Mouse (Mus musculus) neural tube, embryonic 12.5 days (tissue): ENCODE measurements at regions not wholly inside any gene's neighbourhood (a gene's known extent, or its start where the extent isn't known, plus 50 kb on each side); places are given as distances from the start of the nearest gene placed in this dataset.
A peak's percentile ranks its signal among the peaks of the same experiment; 100 is the strongest.

ENCODE experiments used
- ATAC-seq: fragments of 200-750 bp; cut with Nextera tagmentation; 2 replicates; pipeline ENCODE4 v1.8.0; 2017; ENCODE audit warnings: low read depth, mild to moderate bottlenecking, moderate TSS enrichment, moderate library complexity; ENCODE audit not compliant: low FRiP score
- H3K27ac ChIP-seq: fragments of 300-500 bp; sonication (generic); 2 replicates; pipeline ENCODE4 v1.5.1; 2016
- H3K27me3 ChIP-seq: fragments of 300-500 bp; sonication (generic); replicated peaks from 2 replicates; pipeline ENCODE4 v1.6.1; 2016; ENCODE audit warnings: mild to moderate bottlenecking
- H3K36me3 ChIP-seq: fragments of 300-500 bp; sonication (generic); 2 replicates; pipeline ENCODE4 v1.6.1; 2016; ENCODE audit warnings: mild to moderate bottlenecking
- H3K4me1 ChIP-seq: fragments of 300-500 bp; sonication (generic); 2 replicates; pipeline ENCODE4 v1.6.1; 2016
- H3K4me2 ChIP-seq: fragments of 300-500 bp; sonication (generic); replicated peaks from 2 replicates; pipeline ENCODE4 v1.6.1; 2016; ENCODE audit warnings: mild to moderate bottlenecking
- H3K4me3 ChIP-seq: fragments of 300-500 bp; sonication (generic); 2 replicates; pipeline ENCODE4 v1.5.1; 2016
- H3K9ac ChIP-seq: fragments of 300-500 bp; sonication (generic); 2 replicates; pipeline ENCODE4 v1.6.1; 2016; ENCODE audit warnings: mild to moderate bottlenecking
- H3K9me3 ChIP-seq: fragments of 300-500 bp; sonication (generic); 2 replicates; pipeline ENCODE4 v1.6.1; 2016; ENCODE audit warnings: mild to moderate bottlenecking
- WGBS: fragments of 180-500 bp; shearing (Covaris S2); methylation state at CpG from one replicate; pipeline ENCODE4 v1.1.7; 2016; 5-methylcytosine and 5-hydroxymethylcytosine counted together

- no peak for ATAC-seq
- WGBS, result 58% methylated on average over 4 of the region's 4 CpGs
- H3K4me2 ChIP-seq, result no peak overlapping the region
Observed at GRCm38 (mm10) chr15:6934564-6934980, 59.8 kb upstream of the Osmr start.

GRCm38 (mm10) chr15:6941491-6941890, 66.7 kb upstream of the Osmr start:
- Histone ChIP-seq H3K4me1 (no peaks in the 10 kb centered on the region), H3K4me3 (no peak overlapping the region), H3K9me3 (0 out of 2 replicates have a peak, but pooled peaks cover 5% of the 10 kb centered on the region), H3K27ac (no peak overlapping the region), H3K4me2 (no peak overlapping the region), H3K9ac (no peak overlapping the region), H3K27me3 (no peaks in the 10 kb centered on the region), H3K36me3 (no peaks in the 10 kb centered on the region)
- WGBS, result 75% methylated on average over 4 of the region's 4 CpGs
- no peak for ATAC-seq

More at GRCm38 (mm10) chr15:6934564-6934980, 59.8 kb upstream of the Osmr start:
- Histone ChIP-seq H3K27ac (no peak overlapping the region), H3K4me1 (no peaks in the 10 kb centered on the region), H3K4me3 (no peak overlapping the region), H3K36me3 (no peaks in the 10 kb centered on the region), H3K9ac (no peak overlapping the region), H3K27me3 (no peaks in the 10 kb centered on the region), H3K9me3 (no peaks in the 10 kb centered on the region)

- no peak overlapping the region for H3K4me2 ChIP-seq
- WGBS, result 65% methylated on average over 5 of the region's 5 CpGs
- ATAC-seq, result no peak
- no peak overlapping the region for H3K9ac ChIP-seq
- 0 out of 2 replicates have a peak, but pooled peaks cover 5% of the 10 kb centered on the region for H3K9me3 ChIP-seq
- no peaks in the 10 kb centered on the region for H3K4me1 ChIP-seq
- no peaks in the 10 kb centered on the region for H3K27me3 ChIP-seq
- H3K36me3 ChIP-seq, result no peaks in the 10 kb centered on the region
- no peak overlapping the region for H3K27ac ChIP-seq
- no peak overlapping the region for H3K4me3 ChIP-seq
Observed at GRCm38 (mm10) chr15:6949236-6949635, 74.5 kb upstream of the Osmr start.

DNA sequence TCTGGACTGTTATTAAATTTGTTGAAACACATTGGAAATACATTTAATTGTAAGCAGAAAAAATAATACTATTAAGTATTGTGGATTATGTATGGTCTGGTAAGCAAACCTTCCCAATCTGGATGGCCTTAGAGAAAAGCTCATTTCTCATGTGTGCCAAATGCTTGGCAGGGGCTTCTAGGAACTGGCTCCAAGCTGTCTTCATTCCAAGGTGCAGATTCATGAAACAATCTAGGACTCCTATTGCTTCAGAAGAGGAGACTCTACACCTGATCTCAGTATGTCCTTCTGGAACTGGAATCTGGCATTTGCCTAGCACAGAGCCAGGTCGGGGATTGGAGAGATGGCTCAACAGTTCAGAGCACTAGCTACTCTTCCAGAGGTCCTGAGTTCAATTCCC, 74.9 kb upstream of the Osmr start:
- ATAC-seq, result no peak
- H3K9ac ChIP-seq, result no peak overlapping the region
- 0 out of 2 replicates have a peak, but pooled peaks cover 4% of the 10 kb centered on the region for H3K9me3 ChIP-seq
- no peaks in the 10 kb centered on the region for H3K36me3 ChIP-seq
- H3K27me3 ChIP-seq, result no peaks in the 10 kb centered on the region
- H3K4me2 ChIP-seq, result no peak overlapping the region
- 86% methylated on average over 1 of the region's 1 CpGs for WGBS
- no peak overlapping the region for H3K4me3 ChIP-seq
- no peaks in the 10 kb centered on the region for H3K4me1 ChIP-seq
- no peak overlapping the region for H3K27ac ChIP-seq

DNA sequence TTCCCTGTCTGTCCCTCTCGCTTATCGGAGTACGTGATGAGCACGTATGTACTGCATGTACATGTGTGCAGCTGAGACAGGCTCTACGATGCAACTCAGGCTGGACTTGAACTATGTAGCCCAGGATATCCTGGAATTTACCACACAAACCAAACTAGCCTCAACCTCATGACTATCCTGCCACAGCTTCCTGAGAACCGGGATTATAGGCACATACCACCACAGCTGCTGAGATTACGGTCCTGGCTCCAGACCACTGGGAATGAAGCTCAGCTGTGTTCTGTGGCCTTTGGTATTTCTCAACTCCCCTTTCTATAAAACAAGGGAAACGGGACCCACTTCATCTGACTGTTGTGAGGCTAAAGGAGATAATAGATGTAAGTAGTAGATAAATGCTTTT, 75.7 kb upstream of the Osmr start:
- Histone ChIP-seq H3K4me1 (no peaks in the 10 kb centered on the region), H3K4me3 (no peak overlapping the region), H3K9me3 (no peaks in the 10 kb centered on the region), H3K4me2 (no peak overlapping the region), H3K36me3 (no peaks in the 10 kb centered on the region), H3K9ac (no peak overlapping the region), H3K27ac (no peak overlapping the region), H3K27me3 (no peaks in the 10 kb centered on the region)
- 92% methylated on average over 8 of the region's 8 CpGs for WGBS
- ATAC-seq, result no peak

DNA sequence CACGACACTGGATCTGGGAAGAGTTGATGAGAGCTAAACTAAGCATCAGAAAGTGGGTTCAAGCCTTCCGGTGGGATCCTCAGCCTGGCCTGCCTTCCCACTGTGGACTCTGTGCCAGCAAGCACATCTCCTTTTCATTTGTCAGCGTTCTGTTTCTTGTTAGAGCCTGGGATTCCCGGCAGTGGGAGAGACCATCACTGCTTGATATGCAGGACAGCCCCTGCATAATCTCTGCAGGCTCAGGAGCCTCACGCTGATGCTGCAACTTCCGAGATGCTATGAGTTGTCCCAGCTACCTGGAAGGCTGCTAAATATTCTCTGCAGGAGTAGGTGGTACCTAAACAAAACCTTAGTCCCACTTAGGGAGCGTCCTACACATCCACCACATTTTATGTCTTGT, 78.8 kb upstream of the Osmr start:
- H3K9ac ChIP-seq, result no peak overlapping the region
- H3K27ac ChIP-seq, result no peak overlapping the region
- no peaks in the 10 kb centered on the region for H3K36me3 ChIP-seq
- no peaks in the 10 kb centered on the region for H3K27me3 ChIP-seq
- no peak overlapping the region for H3K4me2 ChIP-seq
- H3K9me3 ChIP-seq, result no peaks in the 10 kb centered on the region
- WGBS, result 34% methylated on average over 7 of the region's 7 CpGs
- no peaks in the 10 kb centered on the region for H3K4me1 ChIP-seq
- H3K4me3 ChIP-seq, result no peak overlapping the region
- ATAC-seq, result no peak

DNA sequence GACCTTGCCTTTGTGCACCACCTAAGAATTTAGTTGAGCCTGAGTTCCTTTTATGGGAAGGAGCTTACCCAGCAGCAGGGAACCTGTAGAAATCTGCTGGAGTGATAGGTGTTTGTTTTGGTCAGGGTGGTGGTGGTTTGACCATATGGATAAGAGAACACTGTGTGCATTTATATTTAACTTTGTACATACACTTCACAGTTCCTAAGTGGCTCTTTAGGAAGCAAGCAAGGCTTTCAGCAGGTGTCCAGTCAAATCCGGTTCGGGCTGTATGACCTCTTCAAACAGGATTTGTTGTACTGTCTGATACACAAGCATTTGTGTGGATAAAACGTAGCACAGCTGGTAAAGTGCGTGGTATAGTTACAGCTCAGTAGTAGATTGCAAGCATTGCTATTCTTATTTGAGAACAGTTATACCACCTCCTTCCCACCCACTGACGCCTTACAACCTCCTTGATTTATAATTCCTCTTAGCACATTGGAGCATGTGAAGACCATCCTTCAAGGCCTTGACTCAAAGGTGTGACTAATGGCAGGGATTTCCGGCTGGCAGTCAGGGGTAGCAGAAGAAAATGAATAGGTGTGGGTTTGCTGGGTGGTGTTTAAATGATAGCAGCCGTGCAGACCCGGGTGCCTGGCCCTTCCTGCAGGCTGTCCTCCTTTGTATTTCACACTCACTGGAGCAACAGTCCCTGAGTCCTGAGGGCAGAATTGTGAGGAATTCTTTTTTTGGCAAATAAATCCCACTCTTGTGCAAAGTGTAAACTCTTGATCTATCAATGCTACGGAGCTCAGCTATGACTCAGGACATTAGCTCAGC, 79.4 kb upstream of the Osmr start:
- no peak overlapping the region for H3K27ac ChIP-seq
- no peaks in the 10 kb centered on the region for H3K9me3 ChIP-seq
- H3K27me3 ChIP-seq, result no peaks in the 10 kb centered on the region
- H3K36me3 ChIP-seq, result no peaks in the 10 kb centered on the region
- H3K4me2 ChIP-seq, result no peak overlapping the region
- no peaks in the 10 kb centered on the region for H3K4me1 ChIP-seq
- 55% methylated on average over 9 of the region's 9 CpGs for WGBS
- ATAC-seq, result 0 out of 2 replicates have a peak, but pooled peaks have one; percentile 21
- H3K9ac ChIP-seq, result no peak overlapping the region
- H3K4me3 ChIP-seq, result no peak overlapping the region

DNA sequence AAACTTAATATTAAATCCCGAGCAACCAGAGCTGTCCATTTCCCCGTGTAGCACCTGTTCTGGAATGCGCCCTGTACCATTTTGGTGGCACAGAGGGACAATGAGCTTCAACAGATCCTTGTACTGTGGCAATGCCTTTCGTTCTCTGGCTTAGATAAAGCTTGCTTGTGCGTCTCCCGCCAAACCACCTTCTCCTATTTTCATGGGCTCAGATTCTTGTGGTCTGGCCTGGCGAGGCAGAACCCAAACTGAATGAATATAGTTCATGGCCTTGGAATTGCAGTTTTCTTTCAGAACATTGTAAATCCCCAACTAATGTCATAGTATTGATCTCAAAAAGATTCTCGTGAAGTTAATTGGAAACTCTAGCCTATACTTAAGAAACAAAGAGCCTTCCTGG, 85.1 kb upstream of the Osmr start:
- Histone ChIP-seq H3K4me3 (no peak overlapping the region), H3K27me3 (no peaks in the 10 kb centered on the region), H3K9me3 (no peaks in the 10 kb centered on the region), H3K9ac (no peak overlapping the region), H3K4me2 (no peak overlapping the region), H3K36me3 (no peaks in the 10 kb centered on the region), H3K4me1 (no peaks in the 10 kb centered on the region; the same call in 1 of the 2 replicates), H3K27ac (no peak overlapping the region)
- ATAC-seq, result no peak
- WGBS, result 90% methylated on average over 8 of the region's 8 CpGs

- 61% methylated on average over 11 of the region's 11 CpGs for WGBS
- Histone ChIP-seq H3K4me1 (no peaks in the 10 kb centered on the region; the same call in 1 of the 2 replicates), H3K4me3 (no peak overlapping the region), H3K9me3 (no peaks in the 10 kb centered on the region), H3K27ac (no peak overlapping the region; the same call in 1 of the 2 replicates), H3K27me3 (no peaks in the 10 kb centered on the region), H3K9ac (no peak overlapping the region), H3K36me3 (no peaks in the 10 kb centered on the region), H3K4me2 (no peak overlapping the region)
- no peak for ATAC-seq
Observed at GRCm38 (mm10) chr15:6960753-6961746, 86.3 kb upstream of the Osmr start.

- Histone ChIP-seq H3K27me3 (no peaks in the 10 kb centered on the region), H3K4me3 (no peak overlapping the region), H3K9ac (no peak overlapping the region), H3K4me1 (no peaks in the 10 kb centered on the region; the same call in 1 of the 2 replicates), H3K27ac (no peak overlapping the region), H3K9me3 (no peaks in the 10 kb centered on the region), H3K4me2 (no peak overlapping the region), H3K36me3 (no peaks in the 10 kb centered on the region)
- WGBS, result 88% methylated on average over 4 of the region's 4 CpGs
- no peak for ATAC-seq
Observed at GRCm38 (mm10) chr15:6964635-6965034, 89.9 kb upstream of the Osmr start.

DNA sequence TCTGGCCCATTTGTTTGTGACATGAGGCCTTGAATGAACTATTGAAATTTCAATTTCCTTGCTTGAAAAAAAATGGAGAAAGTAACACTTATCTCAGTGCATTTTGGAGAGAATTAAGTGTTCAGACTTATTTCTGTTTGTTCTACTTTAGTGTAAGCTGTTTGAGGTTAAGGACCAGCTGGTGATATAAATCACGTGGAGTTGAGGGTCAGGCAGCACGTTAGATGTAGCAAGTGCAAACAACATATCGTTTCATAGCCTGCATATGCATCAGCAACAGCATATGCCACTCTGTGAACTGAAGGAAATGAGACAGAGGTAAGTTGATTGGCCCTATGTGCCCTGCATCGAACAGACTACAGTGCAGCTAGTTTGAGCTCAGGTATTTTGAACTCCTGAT, 90.7 kb upstream of the Osmr start:
- Histone ChIP-seq H3K9ac (no peak overlapping the region), H3K4me1 (no peaks in the 10 kb centered on the region; the same call in 1 of the 2 replicates), H3K27me3 (no peaks in the 10 kb centered on the region), H3K4me3 (no peak overlapping the region), H3K27ac (no peak overlapping the region), H3K36me3 (no peaks in the 10 kb centered on the region), H3K4me2 (no peak overlapping the region), H3K9me3 (no peaks in the 10 kb centered on the region)
- ATAC-seq, result no peak
- 72% methylated on average over 4 of the region's 4 CpGs for WGBS

DNA sequence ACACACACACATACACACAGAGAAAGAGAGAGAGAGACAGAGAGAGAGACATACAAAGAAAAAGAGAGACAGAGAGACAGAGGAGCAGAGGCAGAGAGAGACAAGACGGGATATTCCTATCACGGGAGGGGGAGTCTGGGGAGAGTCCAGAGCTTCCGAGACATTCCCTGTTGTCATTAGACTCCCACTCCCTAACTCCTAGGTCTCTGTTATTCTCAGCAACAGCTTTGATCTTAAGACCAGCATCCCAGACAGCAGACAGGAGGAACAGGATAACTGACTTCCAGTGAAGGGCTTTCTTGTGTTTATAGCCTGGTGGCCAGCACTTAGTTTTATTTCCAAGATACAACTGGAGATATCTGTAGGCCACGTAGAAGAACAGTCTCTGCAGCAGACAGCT, 99.6 kb upstream of the Osmr start:
- 31% methylated on average over 4 of the region's 4 CpGs for WGBS
- Histone ChIP-seq H3K9ac (no peak overlapping the region), H3K4me2 (no peak overlapping the region), H3K27ac (no peak overlapping the region), H3K4me3 (no peak overlapping the region), H3K9me3 (no peaks in the 10 kb centered on the region), H3K36me3 (no peaks in the 10 kb centered on the region), H3K4me1 (no peaks in the 10 kb centered on the region), H3K27me3 (no peaks in the 10 kb centered on the region)
- ATAC-seq, result no peak
